ENCODE assay signal across 13 mouse cellular contexts in the genomic region with DNA sequence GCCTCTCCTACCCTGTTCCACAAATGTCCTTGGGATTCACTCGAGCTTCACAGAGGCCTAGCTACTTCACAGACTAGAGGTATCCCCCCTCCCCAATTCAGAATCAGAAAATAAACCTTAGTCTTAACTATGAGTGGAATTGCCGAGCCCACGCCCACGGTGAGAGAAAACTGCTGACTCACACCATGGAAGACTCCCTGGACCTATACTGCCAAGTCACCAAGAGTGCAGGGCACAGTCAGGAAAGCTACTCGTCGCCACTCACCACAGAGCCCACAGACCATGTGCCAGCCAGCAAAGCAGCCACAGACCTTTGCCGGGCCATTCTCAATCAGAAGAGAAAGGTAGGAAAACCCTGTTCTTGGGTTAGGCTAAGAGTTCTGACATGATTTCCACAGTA. TPM values are rescaled to one million over a fixed set of nuclear protein-coding genes. Genes with fewer than 3 reads are reported as not detected.
DNase-seq lines count a peak whose midpoint lies in the region; ATAC-seq lines count a peak whose summit lies in the region.
"Had no signal": no experiment of that assay in that cellular context is flagged by ENCODE, and none has a peak within 500 bp of the region (broad histone marks: within the 10 kb centered on the region; RNA-seq: fewer than 3 reads in every experiment).

No protein-coding gene starts in this region.

- H3K9me3 ChIP-seq in midbrain, embryonic 11.5 days (ENCODE audit: control insufficient read depth, low read length), result no peaks in the 10 kb centered on the region
- H3K9me3 ChIP-seq in midbrain, embryonic 16.5 days (replicated peaks; ENCODE audit: control insufficient read depth, low read length, poor library complexity, severe bottlenecking), result no peaks in the 10 kb centered on the region
- no peaks in the 10 kb centered on the region for H3K9me3 ChIP-seq in liver, embryonic 13.5 days (replicated peaks)
- no peaks in the 10 kb centered on the region for H3K9me3 ChIP-seq in forebrain, embryonic 12.5 days
- no peaks in the 10 kb centered on the region for H3K9me3 ChIP-seq in heart, embryonic 12.5 days (replicated peaks)
- H3K9me3 ChIP-seq: limb, embryonic 12.5 days had no signal

- no peaks in the 10 kb centered on the region for H3K36me3 ChIP-seq in midbrain, embryonic 11.5 days (ENCODE audit: control insufficient read depth, insufficient read depth, low read length)
- H3K36me3 ChIP-seq in midbrain, embryonic 16.5 days (ENCODE audit: control insufficient read depth, insufficient read depth, low read length), result no peaks in the 10 kb centered on the region
- no peaks in the 10 kb centered on the region; the same call in 1 of the 2 replicates for H3K36me3 ChIP-seq in liver, embryonic 13.5 days
- no peaks in the 10 kb centered on the region for H3K36me3 ChIP-seq in forebrain, embryonic 12.5 days (replicated peaks)
- H3K36me3 ChIP-seq in heart, embryonic 12.5 days, result no peaks in the 10 kb centered on the region
- H3K36me3 ChIP-seq: limb, embryonic 12.5 days had no signal

- H3K9ac ChIP-seq in midbrain, embryonic 11.5 days (ENCODE audit: low read length), result no peak overlapping the region
- no peak overlapping the region for H3K9ac ChIP-seq in midbrain, embryonic 16.5 days (ENCODE audit: low read depth, low read length)
- H3K9ac ChIP-seq in liver, embryonic 13.5 days, result peak overlapping the region; percentile 52
- no peak overlapping the region for H3K9ac ChIP-seq in forebrain, embryonic 12.5 days
- no peak overlapping the region for H3K9ac ChIP-seq in heart, embryonic 12.5 days
- H3K9ac ChIP-seq: limb, embryonic 12.5 days had no signal

- no peak overlapping the region for H3K4me2 ChIP-seq in midbrain, embryonic 11.5 days
- H3K4me2 ChIP-seq in midbrain, embryonic 16.5 days (ENCODE audit: low read length), result no peak overlapping the region
- H3K4me2 ChIP-seq in liver, embryonic 13.5 days, result no peak overlapping the region
- no peak overlapping the region for H3K4me2 ChIP-seq in forebrain, embryonic 12.5 days
- no peak overlapping the region for H3K4me2 ChIP-seq in heart, embryonic 12.5 days
- H3K4me2 ChIP-seq: limb, embryonic 12.5 days had no signal

- no peaks in the 10 kb centered on the region for H3K27me3 ChIP-seq in midbrain, embryonic 11.5 days (ENCODE audit: control insufficient read depth, insufficient read depth, low read length)
- no peaks in the 10 kb centered on the region for H3K27me3 ChIP-seq in midbrain, embryonic 16.5 days (ENCODE audit: control insufficient read depth, insufficient read depth, low read depth, low read length)
- peaks cover 12% of the 10 kb centered on the region; the same call in 1 of the 2 replicates for H3K27me3 ChIP-seq in liver, embryonic 13.5 days
- H3K27me3 ChIP-seq in forebrain, embryonic 12.5 days, result no peaks in the 10 kb centered on the region
- H3K27me3 ChIP-seq in heart, embryonic 12.5 days (replicated peaks), result no peaks in the 10 kb centered on the region
- H3K27me3 ChIP-seq: limb, embryonic 12.5 days had no signal

- DNase-seq in midbrain, embryonic 11.5 days (ENCODE audit: low spot score, missing footprints), result peak; percentile 47
- DNase-seq in c-Kit-negative CD71-positive TER-119-positive erythroid progenitor cells, embryonic 14.5 days (ENCODE audit: low read depth, low spot score), result peak; percentile 62
- DNase-seq in liver, embryonic 13.5 days, result peak; percentile 34
- DNase-seq in urinary bladder, adult 18-20 months (ENCODE audit: low spot score in 2 of 2), result no peak
- DNase-seq: cerebellum, postnatal 14 days; heart, postnatal 14 days; right cerebral cortex, postnatal 25 days; thymus, postnatal 14 days had no signal

- H3K27ac ChIP-seq in midbrain, embryonic 11.5 days (ENCODE audit: low read depth, low read length), result no peak overlapping the region
- no peak overlapping the region for H3K27ac ChIP-seq in midbrain, embryonic 16.5 days (ENCODE audit: low read length)
- peak overlapping the region; percentile 76 for H3K27ac ChIP-seq in liver, embryonic 13.5 days
- H3K27ac ChIP-seq in forebrain, embryonic 12.5 days, result no peak overlapping the region
- no peak overlapping the region for H3K27ac ChIP-seq in heart, embryonic 12.5 days (ENCODE audit: poor library complexity, severe bottlenecking)
- H3K27ac ChIP-seq: limb, embryonic 12.5 days had no signal

- 83% methylated on average over 7 of the region's 7 CpGs for WGBS in midbrain, embryonic 11.5 days
- WGBS in midbrain, embryonic 16.5 days, result 83% methylated on average over 7 of the region's 7 CpGs
- 44% methylated on average over 7 of the region's 7 CpGs for WGBS in liver, embryonic 13.5 days (ENCODE audit: insufficient replicate concordance)
- 85% methylated on average over 7 of the region's 7 CpGs for WGBS in forebrain, embryonic 12.5 days
- WGBS in heart, embryonic 12.5 days, result 62% methylated on average over 7 of the region's 7 CpGs

- ATAC-seq in midbrain, embryonic 11.5 days (ENCODE audit: low FRiP score), result no peak
- no peak for ATAC-seq in midbrain, embryonic 16.5 days
- peak; percentile 89 for ATAC-seq in liver, embryonic 13.5 days (ENCODE audit: low read depth)
- no peak for ATAC-seq in forebrain, embryonic 12.5 days (ENCODE audit: low FRiP score)
- no peak for ATAC-seq in heart, embryonic 12.5 days (ENCODE audit: insufficient number of reproducible peaks, low FRiP score)
- ATAC-seq: activated CD4-positive, CD25-positive, alpha-beta regulatory T cell, adult 4 months had no signal

- H3K4me1 ChIP-seq in midbrain, embryonic 11.5 days (ENCODE audit: control insufficient read depth, insufficient read depth, low read length), result no peaks in the 10 kb centered on the region
- H3K4me1 ChIP-seq in midbrain, embryonic 16.5 days (ENCODE audit: control insufficient read depth, insufficient read depth, low read length), result no peaks in the 10 kb centered on the region
- peaks cover 24% of the 10 kb centered on the region for H3K4me1 ChIP-seq in liver, embryonic 13.5 days (replicated peaks)
- H3K4me1 ChIP-seq in forebrain, embryonic 12.5 days, result peaks cover 14% of the 10 kb centered on the region; the same call in 1 of the 2 replicates
- peaks cover 19% of the 10 kb centered on the region for H3K4me1 ChIP-seq in heart, embryonic 12.5 days (replicated peaks)
- H3K4me1 ChIP-seq: limb, embryonic 12.5 days had no signal

- no peak overlapping the region for H3K4me3 ChIP-seq in midbrain, embryonic 11.5 days (ENCODE audit: low read depth, low read length)
- no peak overlapping the region for H3K4me3 ChIP-seq in midbrain, embryonic 16.5 days (ENCODE audit: low read depth, low read length)
- H3K4me3 ChIP-seq in liver, embryonic 13.5 days (replicated peaks), result no peak overlapping the region
- H3K4me3 ChIP-seq in forebrain, embryonic 12.5 days (replicated peaks), result no peak overlapping the region
- H3K4me3 ChIP-seq in heart, embryonic 12.5 days, result no peak overlapping the region
- H3K4me3 ChIP-seq: limb, embryonic 12.5 days had no signal

RNA-seq across cellular contexts. Expression of gene Ubac1, which starts 46.6 kb away (rescaled TPM):
- 96.1 and 101 TPM in 2 replicates for polyA plus RNA-seq in midbrain, embryonic 11.5 days (2014; fragmentation: Nextera tagmentation; extraction: Ambion mirVana)
- 130 and 144 TPM in 2 replicates for polyA plus RNA-seq in midbrain, embryonic 16.5 days (2015; fragmentation: Nextera tagmentation; extraction: Ambion mirVana)
- 488 and 502 TPM in 2 replicates for polyA plus RNA-seq in liver, embryonic 13.5 days (2015; fragmentation: Nextera tagmentation; extraction: Ambion mirVana)
- polyA plus RNA-seq in forebrain, embryonic 12.5 days (2016; fragmentation: Nextera tagmentation; extraction: Ambion mirVana), result 86.7 and 88.6 TPM in 2 replicates
- 107 and 111 TPM in 2 replicates for polyA plus RNA-seq in heart, embryonic 12.5 days (2016; fragmentation: Nextera tagmentation; extraction: Ambion mirVana)

RNA-seq across cellular contexts. Expression of gene Nacc2, which starts 54.8 kb away (rescaled TPM):
- 4.0 and 4.5 TPM in 2 replicates for polyA plus RNA-seq in midbrain, embryonic 11.5 days (2014; fragmentation: Nextera tagmentation; extraction: Ambion mirVana)
- 14.1 and 18.1 TPM in 2 replicates for polyA plus RNA-seq in midbrain, embryonic 16.5 days (2015; fragmentation: Nextera tagmentation; extraction: Ambion mirVana)
- polyA plus RNA-seq in liver, embryonic 13.5 days (2015; fragmentation: Nextera tagmentation; extraction: Ambion mirVana), result 2.5 and 3.6 TPM in 2 replicates
- 8.4 and 11.0 TPM in 2 replicates for polyA plus RNA-seq in forebrain, embryonic 12.5 days (2016; fragmentation: Nextera tagmentation; extraction: Ambion mirVana)
- 6.5 and 6.6 TPM in 2 replicates for polyA plus RNA-seq in heart, embryonic 12.5 days (2016; fragmentation: Nextera tagmentation; extraction: Ambion mirVana)

Comparison
In these comparisons a context has a peak if more than half of its experiments do, and no peak if none do; other contexts are left out.
1. DNase-seq: peak in midbrain, embryonic 11.5 days (single experiment), c-Kit-negative CD71-positive TER-119-positive erythroid progenitor cells, embryonic 14.5 days (single experiment) and liver, embryonic 13.5 days (single experiment); none in urinary bladder, adult 18-20 months (0 of 2).